Mouse (Mus musculus) olfactory bulb, adult 2 months (tissue): Measurements from ENCODE around the gene Dnal4.

Experiments
- CTCF ChIP-seq: fragments of 200-500 bp; IDR thresholded peaks from 2 replicates; pipeline ENCODE4 v1.5.1; 2012; ENCODE audit warnings: low read depth, mild to moderate bottlenecking, low read length, moderate library complexity; ENCODE audit not compliant: insufficient read depth
- POLR2A ChIP-seq: fragments of 200-500 bp; IDR thresholded peaks from 2 replicates; pipeline ENCODE4 v1.6.1; 2012; ENCODE audit warnings: mild to moderate bottlenecking, low read depth, low read length, moderate library complexity; ENCODE audit not compliant: insufficient read depth

- TF ChIP-seq CTCF (no peak), POLR2A (no peak)
Observed at GRCm38 (mm10) chr15:79797680-79798079, 20.0 kb upstream of the Dnal4 start.
